Mouse (Mus musculus) limb, embryonic 15.5 days (tissue): ENCODE measurements around the gene Ubd. TPM values are rescaled to one million over a fixed set of nuclear protein-coding genes. Genes with fewer than 3 reads are reported as not detected.

ENCODE experiments used
- ATAC-seq: fragments of 200-750 bp; cut with Nextera tagmentation; 2 replicates; pipeline ENCODE4 v1.8.0; 2017; ENCODE audit warnings: low read depth, moderate TSS enrichment; ENCODE audit not compliant: insufficient number of reproducible peaks, low FRiP score, low TSS enrichment
- H3K27ac ChIP-seq: fragments of 300-500 bp; sonication (generic); 2 replicates; pipeline ENCODE4 v1.5.1; 2015; ENCODE audit warnings: moderate library complexity, mild to moderate bottlenecking, inconsistent platforms
- H3K27me3 ChIP-seq: fragments of 300-500 bp; sonication (generic); 2 replicates; pipeline ENCODE4 v1.6.1; 2015; ENCODE audit warnings: inconsistent platforms
- H3K36me3 ChIP-seq: fragments of 300-500 bp; sonication (generic); 2 replicates; pipeline ENCODE4 v1.6.1; 2015; ENCODE audit warnings: inconsistent platforms
- H3K4me1 ChIP-seq: fragments of 300-500 bp; sonication (generic); 2 replicates; pipeline ENCODE4 v1.6.1; 2015; ENCODE audit warnings: inconsistent platforms
- H3K4me2 ChIP-seq: fragments of 300-500 bp; sonication (generic); 2 replicates; pipeline ENCODE4 v1.6.1; 2015; ENCODE audit warnings: mild to moderate bottlenecking, inconsistent platforms
- H3K4me3 ChIP-seq: fragments of 300-500 bp; sonication (generic); 2 replicates; pipeline ENCODE4 v1.5.1; 2015; ENCODE audit warnings: mild to moderate bottlenecking, inconsistent platforms
- H3K9ac ChIP-seq: fragments of 300-500 bp; sonication (generic); 2 replicates; pipeline ENCODE4 v1.6.1; 2015; ENCODE audit warnings: inconsistent platforms
- H3K9me3 ChIP-seq: fragments of 300-500 bp; sonication (generic); 2 replicates; pipeline ENCODE4 v1.6.1; 2016; ENCODE audit warnings: inconsistent platforms
- WGBS: fragments of 180-500 bp; shearing (Covaris S2); methylation state at CpG from one replicate; pipeline ENCODE4 v1.1.7; 2015; 5-methylcytosine and 5-hydroxymethylcytosine counted together
- polyA plus RNA-seq: library from polyadenylated mRNA; unstranded; fragments of >200 nt; fragmentation: Nextera tagmentation; extraction: Ambion mirVana; gene quantifications from 2 replicates; pipeline ENCODE4 v1.2.1, GENCODE M21; 2015

Ubd gene
- not detected in 2 replicates for polyA plus RNA-seq

- Histone ChIP-seq H3K4me2 (no peak within 1 kb of the TSS), H3K27me3 (peaks cover 38% of the 10 kb centered on the region), H3K9ac (no peak within 1 kb of the TSS), H3K4me1 (peaks cover 10% of the 10 kb centered on the region; the same call in 1 of the 2 replicates), H3K9me3 (no peaks in the 10 kb centered on the region), H3K27ac (no peak within 1 kb of the TSS), H3K36me3 (no peaks in the 10 kb centered on the region), H3K4me3 (no peak within 1 kb of the TSS)
- WGBS = 92% methylated on average over 2 of the region's 2 CpGs
- ATAC-seq = no peak
These were observed at the start of gene Ubd for GRCm38 (mm10) chr17:37193656-37194055. Ubd (plus strand) TSS chr17:37193892.

GRCm38 (mm10) chr17:37161394-37161793, 32.3 kb upstream of the Ubd start, which contains the start of gene Olfr93:
Olfr93 (minus strand) TSS chr17:37161494.
- Histone ChIP-seq H3K27ac (no peak within 1 kb of the TSS), H3K4me1 (no peaks in the 10 kb centered on the region), H3K9me3 (no peaks in the 10 kb centered on the region), H3K4me2 (no peak within 1 kb of the TSS), H3K36me3 (no peaks in the 10 kb centered on the region), H3K27me3 (no peaks in the 10 kb centered on the region), H3K4me3 (no peak within 1 kb of the TSS), H3K9ac (no peak within 1 kb of the TSS)
- no peak for ATAC-seq

- Histone ChIP-seq H3K4me2 (no peak overlapping the region), H3K4me1 (no peaks in the 10 kb centered on the region), H3K9me3 (no peaks in the 10 kb centered on the region), H3K27me3 (no peaks in the 10 kb centered on the region), H3K27ac (no peak overlapping the region), H3K36me3 (no peaks in the 10 kb centered on the region), H3K9ac (no peak overlapping the region), H3K4me3 (no peak overlapping the region)
- WGBS = 43% methylated on average over 6 of the region's 6 CpGs
- no peak for ATAC-seq
These were observed 8.2 kb upstream of the Ubd start for GRCm38 (mm10) chr17:37185474-37185873.

- no peaks in the 10 kb centered on the region for H3K36me3 ChIP-seq
- H3K9me3 ChIP-seq = no peaks in the 10 kb centered on the region
- no peak for ATAC-seq
- WGBS = 55% methylated on average over 2 of the region's 2 CpGs
- H3K4me2 ChIP-seq = no peak overlapping the region
- H3K27me3 ChIP-seq = peaks cover 10% of the 10 kb centered on the region
- H3K27ac ChIP-seq = no peak overlapping the region
- H3K4me3 ChIP-seq = no peak overlapping the region
- no peaks in the 10 kb centered on the region for H3K4me1 ChIP-seq
- H3K9ac ChIP-seq = no peak overlapping the region
These were observed 3.0 kb upstream of the Ubd start for GRCm38 (mm10) chr17:37190711-37191110.

GRCm38 (mm10) chr17:37193032-37193431, 660 bp upstream of the Ubd start:
- Histone ChIP-seq H3K9me3 (no peaks in the 10 kb centered on the region), H3K4me1 (peaks cover 10% of the 10 kb centered on the region; the same call in 1 of the 2 replicates), H3K9ac (no peak overlapping the region), H3K36me3 (no peaks in the 10 kb centered on the region), H3K27me3 (peaks cover 32% of the 10 kb centered on the region), H3K4me2 (no peak overlapping the region), H3K27ac (no peak overlapping the region), H3K4me3 (no peak overlapping the region)
- no peak for ATAC-seq

GRCm38 (mm10) chr17:37194782-37195181, 1.1 kb downstream of the Ubd start:
- no peaks in the 10 kb centered on the region for H3K9me3 ChIP-seq
- peaks cover 39% of the 10 kb centered on the region for H3K27me3 ChIP-seq
- no peak overlapping the region for H3K9ac ChIP-seq
- WGBS = 77% methylated on average over 5 of the region's 5 CpGs
- H3K4me2 ChIP-seq = no peak overlapping the region
- no peak overlapping the region for H3K4me3 ChIP-seq
- H3K27ac ChIP-seq = no peak overlapping the region
- H3K4me1 ChIP-seq = peaks cover 10% of the 10 kb centered on the region; the same call in 1 of the 2 replicates
- ATAC-seq = no peak
- H3K36me3 ChIP-seq = no peaks in the 10 kb centered on the region

- ATAC-seq = peak; percentile 58; the same call in 1 of the 2 replicates
- H3K9ac ChIP-seq = no peak overlapping the region
- H3K9me3 ChIP-seq = no peaks in the 10 kb centered on the region
- H3K4me1 ChIP-seq = peaks cover 10% of the 10 kb centered on the region; the same call in 1 of the 2 replicates
- peak overlapping the region; percentile 96 for H3K4me2 ChIP-seq
- H3K27ac ChIP-seq = no peak overlapping the region
- H3K36me3 ChIP-seq = no peaks in the 10 kb centered on the region
- WGBS = under 1% methylated on average over 77 of the region's 77 CpGs
- peaks cover 47% of the 10 kb centered on the region for H3K27me3 ChIP-seq
- H3K4me3 ChIP-seq = peak overlapping the region; percentile 52
These were observed 3.4 kb downstream of the Ubd start for GRCm38 (mm10) chr17:37196845-37197724.

- no peak for ATAC-seq
- Histone ChIP-seq H3K4me1 (peaks cover 10% of the 10 kb centered on the region; the same call in 1 of the 2 replicates), H3K4me2 (no peak within 1 kb of the TSS), H3K27me3 (peaks cover 37% of the 10 kb centered on the region), H3K9me3 (no peaks in the 10 kb centered on the region), H3K36me3 (no peaks in the 10 kb centered on the region), H3K4me3 (no peak within 1 kb of the TSS), H3K9ac (no peak within 1 kb of the TSS), H3K27ac (no peak within 1 kb of the TSS)
- 62% methylated on average over 2 of the region's 2 CpGs for WGBS
These were observed 7.2 kb downstream of the Ubd start, which contains the start of gene Olfr94 for GRCm38 (mm10) chr17:37200894-37201293. Olfr94 (minus strand) TSS chr17:37200994.

GRCm38 (mm10) chr17:37203206-37203916, 9.7 kb downstream of the Ubd start:
- no peak for ATAC-seq

GRCm38 (mm10) chr17:37203917-37204236, 10.2 kb downstream of the Ubd start:
- no peak overlapping the region for H3K4me3 ChIP-seq
- H3K9ac ChIP-seq = no peak overlapping the region
- 16% methylated on average over 3 of the region's 3 CpGs for WGBS
- no peaks in the 10 kb centered on the region for H3K4me1 ChIP-seq
- H3K4me2 ChIP-seq = no peak overlapping the region
- no peaks in the 10 kb centered on the region for H3K9me3 ChIP-seq
- ATAC-seq = no peak
- no peak overlapping the region for H3K27ac ChIP-seq
- H3K27me3 ChIP-seq = peaks cover 7% of the 10 kb centered on the region; the same call in 1 of the 2 replicates
- H3K36me3 ChIP-seq = no peaks in the 10 kb centered on the region

More at GRCm38 (mm10) chr17:37203206-37203916, 9.7 kb downstream of the Ubd start:
- 0% methylated on average over 4 of the region's 4 CpGs for WGBS
- Histone ChIP-seq H3K9ac (no peak overlapping the region), H3K4me2 (no peak overlapping the region), H3K9me3 (no peaks in the 10 kb centered on the region), H3K4me1 (no peaks in the 10 kb centered on the region), H3K27me3 (peaks cover 12% of the 10 kb centered on the region), H3K36me3 (no peaks in the 10 kb centered on the region), H3K27ac (no peak overlapping the region), H3K4me3 (no peak overlapping the region)

GRCm38 (mm10) chr17:37210884-37211768, 17.4 kb downstream of the Ubd start:
- no peaks in the 10 kb centered on the region for H3K36me3 ChIP-seq
- H3K4me3 ChIP-seq = peak overlapping the region; percentile 19
- no peak overlapping the region for H3K4me2 ChIP-seq
- WGBS = 17% methylated on average over 40 of the region's 40 CpGs
- H3K9me3 ChIP-seq = no peaks in the 10 kb centered on the region
- no peak for ATAC-seq
- peaks cover 5% of the 10 kb centered on the region; the same call in 1 of the 2 replicates for H3K4me1 ChIP-seq
- H3K27me3 ChIP-seq = peaks cover 15% of the 10 kb centered on the region
- H3K27ac ChIP-seq = no peak overlapping the region
- H3K9ac ChIP-seq = no peak overlapping the region
